Mouse (Mus musculus): Measurements from ENCODE around the gene Dennd2d. TPM values are rescaled to one million over a fixed set of nuclear protein-coding genes. Genes with fewer than 3 reads are reported as not detected.

Gene Dennd2d
- polyA plus RNA-seq, 1 experiment from 2014 or later, result 6.1 TPM

- H3K4me2 ChIP-seq, result no peak overlapping the region
- no peaks in the 10 kb centered on the region for H3K36me3 ChIP-seq (ENCODE audit: control insufficient read depth, insufficient read depth, low read length)
- no peaks in the 10 kb centered on the region for H3K27me3 ChIP-seq (replicated peaks; ENCODE audit: control insufficient read depth, insufficient read depth, low read length)
- H3K9ac ChIP-seq (ENCODE audit: low read depth, low read length), result no peak overlapping the region
- H3K4me1 ChIP-seq (replicated peaks; ENCODE audit: control insufficient read depth, insufficient read depth, low read length), result no peaks in the 10 kb centered on the region
- DNase-seq (ENCODE audit: low spot score) (no peak), ATAC-seq (replicated peaks; ENCODE audit: low FRiP score) (no peak)
- H3K27ac ChIP-seq (ENCODE audit: low read depth, low read length), result no peak overlapping the region
- H3K9me3 ChIP-seq (ENCODE audit: control insufficient read depth, low read length), result no peaks in the 10 kb centered on the region
- H3K4me3 ChIP-seq (ENCODE audit: low read depth, low read length), result no peak overlapping the region
- WGBS, result 81% methylated on average over 1 of the region's 1 CpGs
Observed at GRCm38 (mm10) chr3:106510669-106511068, 28.5 kb downstream of the Dennd2d start.

- WGBS, result 82% methylated on average over 6 of the region's 6 CpGs
- H3K36me3 ChIP-seq (ENCODE audit: control insufficient read depth, insufficient read depth, low read length), result no peaks in the 10 kb centered on the region
- no peaks in the 10 kb centered on the region for H3K9me3 ChIP-seq (ENCODE audit: control insufficient read depth, low read length)
- no peaks in the 10 kb centered on the region for H3K4me1 ChIP-seq (replicated peaks; ENCODE audit: control insufficient read depth, insufficient read depth, low read length)
- no peak overlapping the region for H3K4me3 ChIP-seq (ENCODE audit: low read depth, low read length)
- H3K27me3 ChIP-seq (replicated peaks; ENCODE audit: control insufficient read depth, insufficient read depth, low read length), result no peaks in the 10 kb centered on the region
- no peak overlapping the region for H3K27ac ChIP-seq (ENCODE audit: low read depth, low read length)
- no peak for DNase-seq (ENCODE audit: low spot score)
- ATAC-seq (replicated peaks; ENCODE audit: low FRiP score), result no peak
- H3K9ac ChIP-seq (ENCODE audit: low read depth, low read length), result no peak overlapping the region
- no peak overlapping the region for H3K4me2 ChIP-seq
Observed at GRCm38 (mm10) chr3:106515016-106515415, 32.8 kb downstream of the Dennd2d start.

- no peak overlapping the region for H3K9ac ChIP-seq (ENCODE audit: low read depth, low read length)
- no peaks in the 10 kb centered on the region for H3K9me3 ChIP-seq (ENCODE audit: control insufficient read depth, low read length)
- no peaks in the 10 kb centered on the region for H3K27me3 ChIP-seq (replicated peaks; ENCODE audit: control insufficient read depth, insufficient read depth, low read length)
- DNase-seq (ENCODE audit: low spot score) (no peak), ATAC-seq (replicated peaks; ENCODE audit: low FRiP score) (no peak)
- no peak overlapping the region for H3K27ac ChIP-seq (ENCODE audit: low read depth, low read length)
- no peak overlapping the region for H3K4me3 ChIP-seq (ENCODE audit: low read depth, low read length)
- 83% methylated on average over 1 of the region's 1 CpGs for WGBS
- no peak overlapping the region for H3K4me2 ChIP-seq
- no peaks in the 10 kb centered on the region for H3K36me3 ChIP-seq (ENCODE audit: control insufficient read depth, insufficient read depth, low read length)
- no peaks in the 10 kb centered on the region for H3K4me1 ChIP-seq (replicated peaks; ENCODE audit: control insufficient read depth, insufficient read depth, low read length)
Observed at GRCm38 (mm10) chr3:106522730-106523129, 40.5 kb downstream of the Dennd2d start.

DNA sequence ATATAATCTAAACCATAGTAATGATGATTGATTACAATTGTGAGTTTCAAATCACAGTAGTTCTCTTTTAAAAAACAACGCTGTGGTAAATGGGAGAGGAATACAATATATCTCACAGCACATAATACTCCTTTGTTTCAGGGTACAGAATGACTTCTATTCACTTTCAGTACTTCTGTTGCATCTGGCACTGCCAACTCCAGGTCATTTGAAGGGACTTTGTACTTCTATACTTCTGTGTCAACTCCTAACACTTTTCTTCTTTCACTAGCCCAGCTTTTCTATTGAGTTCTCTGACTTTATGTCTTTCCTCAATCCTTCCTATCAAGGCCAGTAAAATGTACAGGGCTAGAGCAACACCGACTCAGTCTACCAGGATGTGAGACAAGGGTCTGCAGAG lies 44.2 kb downstream of the Dennd2d start:
- Histone ChIP-seq H3K9ac (ENCODE audit: low read depth, low read length) (no peak overlapping the region), H3K4me3 (ENCODE audit: low read depth, low read length) (no peak overlapping the region), H3K9me3 (ENCODE audit: control insufficient read depth, low read length) (no peaks in the 10 kb centered on the region), H3K27me3 (replicated peaks; ENCODE audit: control insufficient read depth, insufficient read depth, low read length) (no peaks in the 10 kb centered on the region), H3K4me1 (replicated peaks; ENCODE audit: control insufficient read depth, insufficient read depth, low read length) (no peaks in the 10 kb centered on the region), H3K36me3 (ENCODE audit: control insufficient read depth, insufficient read depth, low read length) (no peaks in the 10 kb centered on the region), H3K4me2 (no peak overlapping the region), H3K27ac (ENCODE audit: low read depth, low read length) (no peak overlapping the region)
- 95% methylated on average over 2 of the region's 2 CpGs for WGBS
- ATAC-seq (replicated peaks; ENCODE audit: low FRiP score) (no peak), DNase-seq (ENCODE audit: low spot score) (no peak)

DNA sequence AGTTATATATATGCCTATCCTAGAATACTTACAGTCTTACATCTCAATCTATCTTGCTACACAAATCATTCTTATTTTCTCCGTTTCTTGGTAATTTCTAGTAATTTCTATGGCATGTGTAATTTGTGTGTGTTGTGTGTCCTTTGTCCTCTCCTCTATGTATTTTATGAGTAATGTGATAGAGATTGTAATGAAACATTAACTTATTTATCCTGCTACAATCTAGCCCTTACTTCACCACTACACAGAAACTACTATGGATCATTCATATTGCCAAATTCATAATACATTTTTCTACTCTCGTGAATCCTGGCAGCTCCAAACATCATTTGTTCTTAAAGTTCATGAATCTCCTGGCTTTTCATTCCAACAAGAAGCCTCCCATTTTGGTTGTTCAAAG lies 45.8 kb downstream of the Dennd2d start:
- Histone ChIP-seq H3K4me3 (ENCODE audit: low read depth, low read length) (no peak overlapping the region), H3K4me2 (no peak overlapping the region), H3K27me3 (replicated peaks; ENCODE audit: control insufficient read depth, insufficient read depth, low read length) (no peaks in the 10 kb centered on the region), H3K9ac (ENCODE audit: low read depth, low read length) (no peak overlapping the region), H3K4me1 (replicated peaks; ENCODE audit: control insufficient read depth, insufficient read depth, low read length) (no peaks in the 10 kb centered on the region), H3K36me3 (ENCODE audit: control insufficient read depth, insufficient read depth, low read length) (no peaks in the 10 kb centered on the region), H3K9me3 (ENCODE audit: control insufficient read depth, low read length) (no peaks in the 10 kb centered on the region), H3K27ac (ENCODE audit: low read depth, low read length) (no peak overlapping the region)
- 85% methylated on average over 2 of the region's 2 CpGs for WGBS
- DNase-seq (ENCODE audit: low spot score) (no peak), ATAC-seq (replicated peaks; ENCODE audit: low FRiP score) (no peak)

DNA sequence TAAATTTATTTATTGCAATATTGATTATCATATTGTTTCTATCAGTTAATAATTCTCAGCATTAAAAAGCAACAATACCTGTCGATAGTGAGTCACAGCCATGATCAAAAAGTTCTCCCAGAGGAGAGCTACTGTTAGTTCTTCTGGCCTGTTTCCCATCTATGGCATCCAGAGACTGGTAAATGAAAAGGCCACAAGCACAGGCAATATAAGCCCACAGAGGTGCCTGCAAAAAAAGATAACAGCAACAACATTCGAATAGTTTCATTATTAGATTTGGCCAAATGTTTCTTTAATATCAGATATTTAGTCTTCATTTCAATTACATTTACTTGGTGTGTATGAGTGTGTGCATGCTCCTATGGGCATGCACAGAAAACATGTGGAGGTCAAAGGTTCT lies 51.1 kb downstream of the Dennd2d start:
- DNase-seq (ENCODE audit: low spot score) (no peak), ATAC-seq (replicated peaks; ENCODE audit: low FRiP score) (0 out of 2 replicates have a peak, but pooled peaks have one; percentile 26)
- Histone ChIP-seq H3K9me3 (ENCODE audit: control insufficient read depth, low read length) (no peaks in the 10 kb centered on the region), H3K4me2 (no peak overlapping the region), H3K36me3 (ENCODE audit: control insufficient read depth, insufficient read depth, low read length) (no peaks in the 10 kb centered on the region), H3K27ac (ENCODE audit: low read depth, low read length) (no peak overlapping the region), H3K4me1 (replicated peaks; ENCODE audit: control insufficient read depth, insufficient read depth, low read length) (no peaks in the 10 kb centered on the region), H3K9ac (ENCODE audit: low read depth, low read length) (no peak overlapping the region), H3K27me3 (replicated peaks; ENCODE audit: control insufficient read depth, insufficient read depth, low read length) (no peaks in the 10 kb centered on the region), H3K4me3 (ENCODE audit: low read depth, low read length) (no peak overlapping the region)
- 80% methylated on average over 2 of the region's 2 CpGs for WGBS

- H3K36me3 ChIP-seq (ENCODE audit: control insufficient read depth, insufficient read depth, low read length), result no peaks in the 10 kb centered on the region
- no peaks in the 10 kb centered on the region for H3K27me3 ChIP-seq (replicated peaks; ENCODE audit: control insufficient read depth, insufficient read depth, low read length)
- H3K9me3 ChIP-seq (ENCODE audit: control insufficient read depth, low read length), result no peaks in the 10 kb centered on the region
- H3K4me1 ChIP-seq (replicated peaks; ENCODE audit: control insufficient read depth, insufficient read depth, low read length), result peaks cover 12% of the 10 kb centered on the region
- 80% methylated on average over 8 of the region's 8 CpGs for WGBS
- no peak overlapping the region for H3K4me3 ChIP-seq (ENCODE audit: low read depth, low read length)
- no peak overlapping the region for H3K27ac ChIP-seq (ENCODE audit: low read depth, low read length)
- no peak for ATAC-seq (replicated peaks; ENCODE audit: low FRiP score)
- no peak overlapping the region for H3K9ac ChIP-seq (ENCODE audit: low read depth, low read length)
- DNase-seq (ENCODE audit: low spot score), result no peak
- H3K4me2 ChIP-seq, result peak overlapping the region; percentile 25; the same call in 1 of the 2 replicates
Observed at GRCm38 (mm10) chr3:106544721-106545316, 62.6 kb downstream of the Dennd2d start.

DNA sequence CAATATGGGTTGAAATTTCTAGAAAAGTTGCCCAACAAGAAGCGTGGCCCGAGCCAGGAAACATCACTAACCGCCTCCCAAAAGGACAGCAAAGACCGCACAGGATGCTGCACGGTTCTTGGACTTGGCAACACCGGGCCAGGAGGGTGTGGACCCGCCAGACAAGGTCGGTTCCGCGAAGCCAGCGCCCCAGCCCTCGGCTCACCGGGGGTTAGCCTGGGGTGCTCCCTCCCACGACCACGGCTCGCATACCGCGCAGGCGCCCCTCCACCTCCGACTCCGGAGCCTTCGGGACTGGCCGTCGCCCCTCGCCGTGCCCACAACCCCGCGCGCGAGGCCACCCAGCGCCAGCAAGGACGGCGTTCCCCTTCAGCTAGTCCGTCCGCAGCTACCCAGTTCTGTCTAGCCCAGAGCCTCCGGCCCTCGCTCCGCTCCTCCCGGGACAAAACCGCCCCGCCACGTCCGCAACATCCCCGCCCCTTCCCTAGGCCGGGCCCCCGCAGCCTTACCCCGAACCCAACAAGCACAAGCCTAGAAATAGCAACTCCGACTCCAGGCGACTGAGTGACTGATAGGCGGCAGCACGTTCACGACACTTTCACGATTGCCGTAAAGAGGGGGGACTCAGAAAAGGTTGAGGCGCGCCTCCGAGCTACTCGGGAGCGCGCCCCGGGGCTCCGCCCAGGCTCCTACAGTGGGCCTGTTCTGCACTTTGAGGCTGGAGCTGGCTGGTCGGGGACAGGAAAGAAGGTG lies 65.1 kb downstream of the Dennd2d start, which contains the start of the genes Dram2 and Cept1:
Dram2 (plus strand) TSS at position 628 of the 753 bp plus-strand sequence.
Cept1 (minus strand) TSS at position 632 of the 753 bp plus-strand sequence.
- WGBS, result under 1% methylated on average over 63 of the region's 63 CpGs
- Histone ChIP-seq H3K4me3 (ENCODE audit: low read depth, low read length) (peak within 1 kb of the TSS; percentile 80), H3K27me3 (replicated peaks; ENCODE audit: control insufficient read depth, insufficient read depth, low read length) (no peaks in the 10 kb centered on the region), H3K9ac (ENCODE audit: low read depth, low read length) (peak within 1 kb of the TSS; percentile 91), H3K27ac (ENCODE audit: low read depth, low read length) (peak within 1 kb of the TSS; percentile 94), H3K9me3 (ENCODE audit: control insufficient read depth, low read length) (no peaks in the 10 kb centered on the region), H3K4me1 (replicated peaks; ENCODE audit: control insufficient read depth, insufficient read depth, low read length) (peaks cover 14% of the 10 kb centered on the region), H3K4me2 (peak within 1 kb of the TSS; percentile 81), H3K36me3 (ENCODE audit: control insufficient read depth, insufficient read depth, low read length) (no peaks in the 10 kb centered on the region)
- DNase-seq (ENCODE audit: low spot score) (peak; percentile 89), ATAC-seq (replicated peaks; ENCODE audit: low FRiP score) (peak; percentile 93)
